Mouse (Mus musculus): ENCODE measurements around the gene Gnai2. TPM values are rescaled to one million over a fixed set of nuclear protein-coding genes. Genes with fewer than 3 reads are reported as not detected.

Gene Gnai2
- total and polyA plus RNA-seq, 2 experiments from 2014 or later, result 295 to 472 TPM

DNA sequence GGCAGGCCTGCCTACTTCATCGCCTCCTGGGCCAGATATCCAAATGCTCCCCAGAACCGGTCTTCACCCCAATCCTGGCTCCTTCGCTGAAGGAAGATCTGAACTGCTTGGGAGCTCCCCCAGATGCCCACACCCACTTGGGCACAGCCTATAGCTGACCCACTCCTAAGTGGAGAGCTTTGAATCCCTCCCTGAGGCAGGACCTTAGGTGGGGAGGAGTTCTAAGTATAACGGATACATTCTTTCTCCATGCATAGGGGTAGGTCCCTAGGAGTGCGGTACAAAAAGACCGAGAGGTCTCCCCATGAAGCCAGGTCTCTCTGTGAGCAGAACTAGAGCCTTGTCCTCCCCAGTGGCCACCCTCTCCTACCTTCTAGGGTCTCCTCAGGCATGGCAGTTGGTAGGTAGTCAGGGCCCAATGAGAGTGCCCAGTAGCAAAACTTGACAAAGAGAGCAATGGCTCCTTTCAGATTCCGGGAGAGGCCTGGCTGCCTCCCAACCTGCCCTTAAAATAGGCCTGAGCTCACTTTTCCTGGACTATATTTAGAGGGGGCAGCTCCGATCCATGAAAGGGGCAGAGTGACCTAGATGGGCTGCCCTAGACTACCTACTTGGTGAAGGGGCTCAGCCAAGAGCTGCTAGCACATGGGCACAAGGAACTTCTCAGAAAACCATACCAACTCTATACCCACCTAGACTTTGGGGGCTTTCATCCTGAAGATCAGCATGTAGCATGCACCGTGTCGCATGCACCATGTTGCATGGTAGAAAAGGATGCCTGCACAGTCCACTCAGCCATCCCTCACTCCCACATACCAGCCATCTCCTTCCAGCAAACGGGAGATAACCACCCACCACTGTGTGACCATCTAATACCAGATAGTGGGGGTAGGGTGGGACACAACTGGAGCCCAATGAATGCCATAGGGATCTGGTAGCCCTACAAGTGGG lies 38.3 kb downstream of the Gnai2 start:
- ATAC-seq (ENCODE audit: insufficient read depth, low read depth) (peak; percentile 83), DNase-seq (ENCODE audit: low spot score) (peak; percentile 91)
- peaks cover 33% of the 10 kb centered on the region for H3K36me3 ChIP-seq (replicated peaks; ENCODE audit: control insufficient read depth, insufficient read depth, low read length)
- no peaks in the 10 kb centered on the region for H3K9me3 ChIP-seq (replicated peaks; ENCODE audit: control insufficient read depth, low read length)
- TF ChIP-seq CTCF (IDR thresholded peaks at IDR 0.05; ENCODE audit: low read depth) (no peak), EP300 (IDR thresholded peaks at IDR 0.05; ENCODE audit: low read depth) (no peak)
- peak overlapping the region; percentile 57 for H3K4me2 ChIP-seq (ENCODE audit: low read depth, low read length)
- WGBS, result 44% methylated on average over 11 of the region's 11 CpGs
- H3K4me1 ChIP-seq (ENCODE audit: control insufficient read depth, insufficient read depth), result peaks cover 39% of the 10 kb centered on the region
- H3K27ac ChIP-seq (ENCODE audit: low read depth), result peak overlapping the region; percentile 91
- no peaks in the 10 kb centered on the region for H3K27me3 ChIP-seq (ENCODE audit: control insufficient read depth, insufficient read depth, low read length)
- peak overlapping the region; percentile 34 for H3K4me3 ChIP-seq (ENCODE audit: low read depth, low read length)
- H3K9ac ChIP-seq (replicated peaks; ENCODE audit: low read depth, low read length), result peak overlapping the region; percentile 53

DNA sequence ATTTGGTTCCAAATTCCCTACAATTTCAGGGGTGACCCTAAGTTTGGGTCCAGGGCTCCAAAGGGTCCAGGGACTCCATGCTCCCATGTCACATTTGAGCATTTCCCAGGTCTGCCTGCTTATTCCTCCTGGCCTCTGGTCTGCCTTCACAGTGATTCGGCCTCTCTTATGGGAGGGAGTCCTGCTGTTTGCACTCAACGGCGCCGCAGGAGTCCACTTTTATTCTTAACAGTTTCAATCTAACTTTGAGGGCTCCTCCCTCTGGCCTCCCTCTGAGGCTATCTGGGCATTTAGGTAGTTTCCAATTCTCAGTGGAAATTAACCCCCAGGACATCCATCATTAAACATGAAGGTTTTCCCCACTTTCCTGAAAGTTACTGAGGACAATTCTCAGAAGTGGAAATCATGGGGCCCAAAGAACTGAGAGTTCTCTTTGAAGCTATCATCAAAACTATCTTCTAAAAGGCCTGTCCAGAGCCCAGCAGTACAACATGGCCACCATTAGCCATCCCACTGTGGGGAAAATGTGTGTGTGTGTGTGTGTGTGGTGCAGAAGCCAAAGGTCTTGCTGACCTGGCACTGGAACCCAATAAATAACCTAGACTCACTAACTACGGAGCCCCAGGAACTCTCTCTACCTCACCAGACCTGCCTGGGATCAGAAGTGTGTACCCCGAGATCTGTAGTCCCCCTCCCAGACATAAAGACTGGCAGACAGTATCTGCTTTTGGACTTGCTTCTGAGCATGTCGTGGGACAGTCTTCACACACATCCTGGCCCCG lies 40.7 kb downstream of the Gnai2 start:
- ATAC-seq (ENCODE audit: insufficient read depth, low read depth) (no peak), DNase-seq (ENCODE audit: low spot score) (no peak)
- peaks cover 46% of the 10 kb centered on the region for H3K36me3 ChIP-seq (replicated peaks; ENCODE audit: control insufficient read depth, insufficient read depth, low read length)
- 78% methylated on average over 8 of the region's 8 CpGs for WGBS
- H3K4me1 ChIP-seq (ENCODE audit: control insufficient read depth, insufficient read depth), result peaks cover 42% of the 10 kb centered on the region
- TF ChIP-seq CTCF (IDR thresholded peaks at IDR 0.05; ENCODE audit: low read depth), result no peak
- TF ChIP-seq EP300 (IDR thresholded peaks at IDR 0.05; ENCODE audit: low read depth), result no peak
- no peak overlapping the region for H3K4me3 ChIP-seq (ENCODE audit: low read depth, low read length)
- H3K4me2 ChIP-seq (ENCODE audit: low read depth, low read length), result no peak overlapping the region
- no peak overlapping the region for H3K9ac ChIP-seq (replicated peaks; ENCODE audit: low read depth, low read length)
- peak overlapping the region; percentile 77 for H3K27ac ChIP-seq (ENCODE audit: low read depth)
- no peaks in the 10 kb centered on the region for H3K27me3 ChIP-seq (ENCODE audit: control insufficient read depth, insufficient read depth, low read length)
- H3K9me3 ChIP-seq (replicated peaks; ENCODE audit: control insufficient read depth, low read length), result no peaks in the 10 kb centered on the region

DNA sequence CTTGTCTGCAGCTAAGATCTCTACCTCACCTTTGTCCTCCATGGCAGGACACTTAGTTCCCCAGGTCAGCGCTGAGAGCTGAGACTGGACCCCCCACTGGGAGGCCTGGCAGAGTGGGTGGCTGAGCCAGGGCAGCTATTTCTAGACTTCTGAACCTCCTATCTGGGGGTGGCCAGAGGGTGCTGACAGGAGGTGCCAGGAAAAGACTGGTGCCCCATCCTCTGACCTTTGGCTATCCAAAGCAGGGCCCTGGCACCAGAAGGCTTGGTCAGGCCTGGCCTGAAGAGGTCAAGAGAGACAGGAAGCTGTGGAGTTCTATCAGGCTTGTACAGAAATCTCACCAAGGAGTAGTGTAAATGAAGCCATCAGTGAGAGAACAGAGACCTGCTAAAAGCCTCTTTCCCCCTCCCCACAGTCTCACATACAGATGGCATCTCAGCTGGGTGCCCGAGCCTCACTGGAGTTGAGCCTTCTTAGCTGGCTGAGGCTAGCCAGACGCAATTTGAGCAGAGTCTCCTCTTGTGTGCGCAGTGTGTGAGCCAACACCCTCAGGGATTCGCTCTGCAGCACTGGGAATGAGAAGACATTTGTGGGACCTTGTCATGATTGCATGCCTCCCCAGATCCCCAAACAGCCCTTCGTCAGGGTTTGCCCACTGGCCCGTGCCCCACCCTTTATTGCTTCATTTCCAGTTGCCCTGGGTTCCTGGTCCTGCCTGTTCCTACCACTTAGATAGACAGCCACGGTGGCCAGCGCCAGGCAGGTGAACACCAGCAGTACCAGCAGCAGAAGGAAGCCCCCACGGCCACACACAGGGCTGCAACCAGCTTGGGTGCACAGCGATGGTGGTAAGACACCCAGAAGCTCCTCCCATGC lies 41.8 kb downstream of the Gnai2 start:
- H3K4me2 ChIP-seq (ENCODE audit: low read depth, low read length), result no peak overlapping the region
- peak overlapping the region; percentile 77 for H3K27ac ChIP-seq (ENCODE audit: low read depth)
- no peak overlapping the region; the same call in 1 of the 2 replicates for H3K9ac ChIP-seq (replicated peaks; ENCODE audit: low read depth, low read length)
- H3K27me3 ChIP-seq (ENCODE audit: control insufficient read depth, insufficient read depth, low read length), result no peaks in the 10 kb centered on the region
- H3K36me3 ChIP-seq (replicated peaks; ENCODE audit: control insufficient read depth, insufficient read depth, low read length), result peaks cover 46% of the 10 kb centered on the region
- 72% methylated on average over 11 of the region's 11 CpGs for WGBS
- ATAC-seq (ENCODE audit: insufficient read depth, low read depth) (peak; percentile 49), DNase-seq (ENCODE audit: low spot score) (peak; percentile 79)
- TF ChIP-seq CTCF (IDR thresholded peaks at IDR 0.05; ENCODE audit: low read depth) (no peak), EP300 (IDR thresholded peaks at IDR 0.05; ENCODE audit: low read depth) (0 out of 2 replicates have a peak, but pooled peaks have one; percentile 36)
- no peaks in the 10 kb centered on the region for H3K9me3 ChIP-seq (replicated peaks; ENCODE audit: control insufficient read depth, low read length)
- H3K4me1 ChIP-seq (ENCODE audit: control insufficient read depth, insufficient read depth), result peaks cover 51% of the 10 kb centered on the region
- no peak overlapping the region for H3K4me3 ChIP-seq (ENCODE audit: low read depth, low read length)

- no peak for DNase-seq (ENCODE audit: low spot score)
- TF ChIP-seq CTCF (IDR thresholded peaks at IDR 0.05; ENCODE audit: low read depth) (no peak), EP300 (IDR thresholded peaks at IDR 0.05; ENCODE audit: low read depth) (no peak)
- H3K27ac ChIP-seq (ENCODE audit: low read depth), result peak overlapping the region; percentile 54
These were observed 44.5 kb downstream of the Gnai2 start for GRCm38 (mm10) chr9:107590773-107591060.

More at GRCm38 (mm10) chr9:107590773-107591060, 44.5 kb downstream of the Gnai2 start:
- Histone ChIP-seq H3K4me3 (ENCODE audit: low read depth, low read length) (no peak overlapping the region), H3K9me3 (replicated peaks; ENCODE audit: control insufficient read depth, low read length) (no peaks in the 10 kb centered on the region), H3K4me1 (ENCODE audit: control insufficient read depth, insufficient read depth) (peaks cover 41% of the 10 kb centered on the region), H3K36me3 (replicated peaks; ENCODE audit: control insufficient read depth, insufficient read depth, low read length) (peaks cover 46% of the 10 kb centered on the region), H3K4me2 (ENCODE audit: low read depth, low read length) (no peak overlapping the region), H3K27me3 (ENCODE audit: control insufficient read depth, insufficient read depth, low read length) (no peaks in the 10 kb centered on the region), H3K9ac (replicated peaks; ENCODE audit: low read depth, low read length) (no peak overlapping the region)
- ATAC-seq (ENCODE audit: insufficient read depth, low read depth), result no peak
- 85% methylated on average over 6 of the region's 6 CpGs for WGBS
